Mouse (Mus musculus) embryonic facial prominence, embryonic 15.5 days (tissue): Measurements from ENCODE around the gene Fem1a. TPM values are rescaled to one million over a fixed set of nuclear protein-coding genes. Genes with fewer than 3 reads are reported as not detected.
A peak's percentile ranks its signal among the peaks of the same experiment; 100 is the strongest.

Source experiments
- ATAC-seq: fragments of 200-750 bp; cut with Nextera tagmentation; 2 replicates; pipeline ENCODE4 v1.8.0; 2017; ENCODE audit warnings: low read depth, moderate TSS enrichment; ENCODE audit not compliant: insufficient number of reproducible peaks, low FRiP score, low TSS enrichment
- H3K27ac ChIP-seq: fragments of 300-500 bp; sonication (generic); replicated peaks from 2 replicates; pipeline ENCODE4 v1.5.1; 2015; ENCODE audit warnings: mild to moderate bottlenecking, inconsistent platforms
- H3K27me3 ChIP-seq: fragments of 300-500 bp; sonication (generic); 2 replicates; pipeline ENCODE4 v1.6.1; 2015; ENCODE audit warnings: inconsistent platforms
- H3K36me3 ChIP-seq: fragments of 300-500 bp; sonication (generic); 2 replicates; pipeline ENCODE4 v1.6.1; 2015; ENCODE audit warnings: mild to moderate bottlenecking, inconsistent platforms
- H3K4me1 ChIP-seq: fragments of 300-500 bp; sonication (generic); 2 replicates; pipeline ENCODE4 v1.6.1; 2015; ENCODE audit warnings: inconsistent platforms
- H3K4me2 ChIP-seq: fragments of 300-500 bp; sonication (generic); replicated peaks from 2 replicates; pipeline ENCODE4 v1.6.1; 2015; ENCODE audit warnings: mild to moderate bottlenecking, inconsistent platforms
- H3K4me3 ChIP-seq: fragments of 300-500 bp; sonication (generic); replicated peaks from 2 replicates; pipeline ENCODE4 v1.5.1; 2015; ENCODE audit warnings: mild to moderate bottlenecking, inconsistent platforms
- H3K9ac ChIP-seq: fragments of 300-500 bp; sonication (generic); 2 replicates; pipeline ENCODE4 v1.6.1; 2015; ENCODE audit warnings: inconsistent platforms
- H3K9me3 ChIP-seq: fragments of 300-500 bp; sonication (generic); replicated peaks from 2 replicates; pipeline ENCODE4 v1.6.1; 2016; ENCODE audit warnings: inconsistent platforms
- WGBS: fragments of 180-500 bp; shearing (Covaris S2); methylation state at CpG from one replicate; pipeline ENCODE4 v1.1.7; 2015; 5-methylcytosine and 5-hydroxymethylcytosine counted together
- polyA plus RNA-seq: library from polyadenylated mRNA; unstranded; fragments of >200 nt; fragmentation: Nextera tagmentation; extraction: Ambion mirVana; gene quantifications from 2 replicates; pipeline ENCODE4 v1.2.1, GENCODE M21; 2015

Fem1a gene
- polyA plus RNA-seq, result 15.0 and 15.4 TPM in 2 replicates

DNA sequence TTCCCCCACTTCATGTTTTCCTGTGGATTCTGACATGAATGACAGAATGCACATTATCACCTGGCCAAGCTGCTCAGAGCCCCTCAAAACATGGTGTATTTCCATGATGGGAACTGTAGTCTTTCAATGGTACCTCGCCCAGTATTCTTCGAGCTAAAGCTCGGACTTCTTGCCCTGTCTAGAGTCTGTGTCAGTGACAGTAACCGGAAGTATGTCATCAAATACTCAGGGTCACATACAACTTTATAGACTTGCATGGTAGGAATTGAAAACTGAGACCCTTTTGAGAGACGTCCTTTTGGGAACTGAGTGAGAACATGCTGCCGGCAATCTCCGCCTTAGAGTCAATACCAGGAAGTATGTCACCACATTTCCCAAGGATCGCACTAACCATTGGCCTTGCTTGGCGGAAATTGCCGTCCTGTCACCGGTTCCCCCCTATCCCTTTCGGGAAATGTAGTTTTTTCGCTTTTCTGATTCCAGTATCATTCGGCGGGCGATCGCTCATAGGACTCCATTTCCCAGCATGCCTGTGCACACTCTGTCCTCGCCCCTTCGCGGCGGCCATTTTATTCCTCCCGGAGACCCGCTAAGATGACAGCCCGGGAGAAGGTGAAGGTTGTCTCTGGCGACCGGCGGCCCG is at the start of gene Fem1a:
TSS of gene Fem1a (plus strand) at position 572 of the 643 bp plus-strand sequence.
- Histone ChIP-seq H3K36me3 (peaks cover 34% of the 10 kb centered on the region), H3K4me2 (peak within 1 kb of the TSS; percentile 97), H3K9ac (peak within 1 kb of the TSS; percentile 50), H3K4me3 (peak within 1 kb of the TSS; percentile 69), H3K9me3 (no peaks in the 10 kb centered on the region), H3K27me3 (no peaks in the 10 kb centered on the region), H3K4me1 (peaks cover 53% of the 10 kb centered on the region), H3K27ac (peak within 1 kb of the TSS; percentile 95)
- under 1% methylated on average over 28 of the region's 28 CpGs for WGBS
- ATAC-seq, result peak; percentile 90

- Histone ChIP-seq H3K36me3 (peaks cover 95% of the 10 kb centered on the region), H3K4me1 (no peaks in the 10 kb centered on the region), H3K27ac (no peak overlapping the region), H3K9me3 (no peaks in the 10 kb centered on the region), H3K27me3 (no peaks in the 10 kb centered on the region), H3K4me2 (no peak overlapping the region), H3K4me3 (no peak overlapping the region), H3K9ac (no peak overlapping the region)
- ATAC-seq, result no peak
- WGBS, result 80% methylated on average over 6 of the region's 6 CpGs
Measured at GRCm38 (mm10) chr17:56206986-56207674, 49.5 kb upstream of the Fem1a start.

GRCm38 (mm10) chr17:56207963-56208530 is 48.6 kb upstream of the Fem1a start:
- H3K9me3 ChIP-seq, result no peaks in the 10 kb centered on the region
- H3K4me3 ChIP-seq, result no peak overlapping the region
- peaks cover 86% of the 10 kb centered on the region for H3K36me3 ChIP-seq
- no peak overlapping the region for H3K9ac ChIP-seq
- H3K27ac ChIP-seq, result no peak overlapping the region
- no peaks in the 10 kb centered on the region for H3K27me3 ChIP-seq
- no peak for ATAC-seq
- 85% methylated on average over 9 of the region's 9 CpGs for WGBS
- no peaks in the 10 kb centered on the region for H3K4me1 ChIP-seq
- H3K4me2 ChIP-seq, result no peak overlapping the region

GRCm38 (mm10) chr17:56208821-56209220 is 47.8 kb upstream of the Fem1a start:
- Histone ChIP-seq H3K4me2 (no peak overlapping the region), H3K9ac (no peak overlapping the region), H3K9me3 (no peaks in the 10 kb centered on the region), H3K4me3 (no peak overlapping the region), H3K27me3 (no peaks in the 10 kb centered on the region), H3K36me3 (peaks cover 79% of the 10 kb centered on the region), H3K27ac (no peak overlapping the region), H3K4me1 (no peaks in the 10 kb centered on the region)
- 91% methylated on average over 3 of the region's 3 CpGs for WGBS
- ATAC-seq, result no peak

- Histone ChIP-seq H3K9ac (no peak overlapping the region), H3K36me3 (peaks cover 58% of the 10 kb centered on the region), H3K9me3 (no peaks in the 10 kb centered on the region), H3K27ac (no peak overlapping the region), H3K4me2 (no peak overlapping the region), H3K4me3 (no peak overlapping the region), H3K27me3 (no peaks in the 10 kb centered on the region), H3K4me1 (peaks cover 3% of the 10 kb centered on the region; the same call in 1 of the 2 replicates)
- ATAC-seq, result no peak
- 78% methylated on average over 2 of the region's 2 CpGs for WGBS
Measured at GRCm38 (mm10) chr17:56211090-56211489, 45.5 kb upstream of the Fem1a start.

- Histone ChIP-seq H3K27ac (no peak overlapping the region), H3K9me3 (no peaks in the 10 kb centered on the region), H3K9ac (no peak overlapping the region), H3K36me3 (peaks cover 43% of the 10 kb centered on the region), H3K27me3 (no peaks in the 10 kb centered on the region), H3K4me2 (no peak overlapping the region), H3K4me3 (no peak overlapping the region), H3K4me1 (peaks cover 17% of the 10 kb centered on the region)
- ATAC-seq, result no peak
- 62% methylated on average over 6 of the region's 6 CpGs for WGBS
Measured at GRCm38 (mm10) chr17:56212676-56213075, 43.9 kb upstream of the Fem1a start.

DNA sequence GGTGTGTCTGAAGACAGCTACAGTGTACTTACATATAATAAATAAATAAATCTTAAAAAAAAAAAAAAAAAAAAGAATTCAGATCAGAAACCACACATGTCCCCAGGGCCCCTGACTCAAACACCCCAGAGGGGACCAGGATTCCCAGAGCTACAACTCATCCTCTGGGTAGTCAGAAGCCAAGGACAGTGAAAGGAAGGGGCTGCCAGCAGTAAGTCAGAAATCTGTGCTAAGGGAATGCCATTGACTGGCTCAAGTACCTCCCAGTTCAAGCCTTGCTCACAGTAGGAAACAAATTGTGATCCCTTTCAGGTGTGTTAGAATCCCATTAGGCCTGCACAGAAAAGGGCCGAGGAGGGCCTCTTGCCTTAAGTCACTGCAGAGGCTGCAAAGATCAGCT is 42.4 kb upstream of the Fem1a start:
- H3K27me3 ChIP-seq, result no peaks in the 10 kb centered on the region
- H3K9me3 ChIP-seq, result no peaks in the 10 kb centered on the region
- H3K4me1 ChIP-seq, result peaks cover 24% of the 10 kb centered on the region
- H3K4me2 ChIP-seq, result no peak overlapping the region
- H3K4me3 ChIP-seq, result no peak overlapping the region
- WGBS, result 76% methylated on average over 1 of the region's 1 CpGs
- no peak overlapping the region for H3K27ac ChIP-seq
- no peak overlapping the region for H3K9ac ChIP-seq
- H3K36me3 ChIP-seq, result peaks cover 27% of the 10 kb centered on the region
- ATAC-seq, result no peak

GRCm38 (mm10) chr17:56217670-56218069 is 38.9 kb upstream of the Fem1a start:
- Histone ChIP-seq H3K4me2 (peak overlapping the region; percentile 82), H3K9me3 (no peaks in the 10 kb centered on the region), H3K27me3 (no peaks in the 10 kb centered on the region), H3K9ac (peak overlapping the region; percentile 69), H3K27ac (no peak overlapping the region), H3K4me3 (peak overlapping the region; percentile 80), H3K4me1 (peaks cover 24% of the 10 kb centered on the region), H3K36me3 (0 out of 2 replicates have a peak, but pooled peaks cover 3% of the 10 kb centered on the region)
- WGBS, result 53% methylated on average over 13 of the region's 13 CpGs
- no peak for ATAC-seq

DNA sequence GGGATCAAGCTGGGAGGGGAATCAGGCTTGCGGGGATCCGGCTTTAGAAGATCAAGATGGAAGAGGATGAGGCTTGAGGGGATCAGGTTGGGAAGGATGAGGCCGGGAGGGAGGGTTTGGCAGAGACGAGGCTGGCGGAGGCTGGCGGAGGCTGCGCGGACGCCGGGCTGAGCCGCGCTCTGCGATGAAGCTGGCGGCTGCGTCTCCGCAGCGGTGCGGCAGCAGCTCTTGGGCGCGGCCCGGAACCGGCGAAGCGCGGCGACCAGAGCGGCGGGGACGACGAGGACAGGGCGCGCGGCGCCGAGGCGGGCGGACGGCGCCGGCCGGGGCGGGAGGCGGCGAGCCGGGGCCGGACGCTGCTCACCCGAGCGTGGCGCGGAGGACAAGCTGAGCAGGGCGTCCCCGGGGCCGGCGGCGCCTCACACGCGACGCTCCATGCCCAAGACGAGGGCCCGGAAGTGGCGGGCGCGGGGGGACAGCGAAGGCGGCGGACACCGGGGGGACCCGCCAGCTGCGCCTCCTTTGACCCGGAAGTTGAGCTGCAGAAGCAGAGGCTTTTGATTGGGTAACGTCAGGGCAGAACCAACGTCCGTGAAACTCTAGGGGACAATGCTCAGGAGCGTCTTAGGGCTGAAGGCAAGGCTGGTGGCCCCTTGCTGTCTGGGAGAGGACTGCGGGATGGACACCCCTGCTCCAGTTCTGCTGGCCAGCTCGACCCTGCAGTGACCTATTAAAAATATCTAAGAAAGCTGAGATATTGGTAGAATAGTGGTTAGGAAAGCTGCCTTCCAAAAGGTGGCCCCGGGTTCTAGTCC is 38.0 kb upstream of the Fem1a start, which contains the start of gene Dpp9:
TSS of gene Dpp9 (minus strand) at position 529 of the 815 bp plus-strand sequence.
- Histone ChIP-seq H3K27me3 (no peaks in the 10 kb centered on the region), H3K36me3 (0 out of 2 replicates have a peak, but pooled peaks cover 3% of the 10 kb centered on the region), H3K4me3 (peak within 1 kb of the TSS; percentile 80), H3K9ac (peak within 1 kb of the TSS; percentile 69), H3K4me2 (peak within 1 kb of the TSS; percentile 82), H3K4me1 (peaks cover 24% of the 10 kb centered on the region), H3K9me3 (no peaks in the 10 kb centered on the region), H3K27ac (peak within 1 kb of the TSS; percentile 89)
- ATAC-seq, result peak; percentile 96
- under 1% methylated on average over 77 of the region's 78 CpGs for WGBS

DNA sequence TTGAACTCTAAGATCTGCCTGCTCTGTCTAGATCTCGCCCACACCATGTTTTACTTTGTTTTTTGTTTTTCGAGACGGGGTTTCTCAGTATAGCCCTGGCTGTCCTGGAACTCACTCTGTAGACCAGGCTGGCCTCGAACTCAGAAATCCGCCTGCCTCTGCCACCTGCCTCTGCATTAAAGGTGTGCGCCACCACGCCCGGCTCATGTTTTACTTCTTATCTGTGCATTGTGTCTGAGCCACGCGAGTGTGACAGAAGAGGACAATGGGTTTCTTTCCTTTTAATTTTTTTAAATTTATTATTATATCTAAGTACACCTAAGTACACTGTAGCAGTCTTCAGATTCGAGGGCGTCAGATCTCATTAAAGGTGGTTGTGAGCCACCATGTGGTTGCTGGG is 37.4 kb upstream of the Fem1a start:
- peak; percentile 6; the same call in 1 of the 2 replicates for ATAC-seq
- 0 out of 2 replicates have a peak, but pooled peaks cover 3% of the 10 kb centered on the region for H3K36me3 ChIP-seq

More for the DNA sequence above, 37.4 kb upstream of the Fem1a start:
- peak overlapping the region; percentile 80 for H3K4me3 ChIP-seq
- peak overlapping the region; percentile 82 for H3K4me2 ChIP-seq
- H3K9ac ChIP-seq, result peak overlapping the region; percentile 69
- H3K9me3 ChIP-seq, result no peaks in the 10 kb centered on the region
- 45% methylated on average over 12 of the region's 12 CpGs for WGBS
- peaks cover 24% of the 10 kb centered on the region for H3K4me1 ChIP-seq
- H3K27ac ChIP-seq, result peak overlapping the region; percentile 89
- H3K27me3 ChIP-seq, result no peaks in the 10 kb centered on the region
